Mouse (Mus musculus) lung, postnatal 0 days (tissue): ENCODE results near the gene Kcnrg. TPM values are rescaled to one million over a fixed set of nuclear protein-coding genes. Genes with fewer than 3 reads are reported as not detected.
"Not testable (repeated sequence)": the region's sequence is repeated elsewhere in the genome, so short reads cannot be mapped to it uniquely, and the experiment has no call there.

Source experiments
- ATAC-seq: fragments of 200-750 bp; cut with Nextera tagmentation; 2 replicates; pipeline ENCODE4 v1.8.0; 2017; ENCODE audit warnings: moderate library complexity
- DNase-seq: peaks from one replicate; pipeline ENCODE4 v3.0.0-alpha.2; 2016; ENCODE audit warnings: low spot score
- H3K27ac ChIP-seq: fragments of 300-500 bp; sonication (generic); 2 replicates; pipeline ENCODE4 v1.5.1; 2014; ENCODE audit warnings: antibody characterized with exemption, mild to moderate bottlenecking, low read length, mixed read lengths
- H3K27me3 ChIP-seq: fragments of 300-500 bp; sonication (generic); replicated peaks from 2 replicates; pipeline ENCODE4 v1.6.1; 2014; ENCODE audit warnings: low read length, mixed read lengths; ENCODE audit not compliant: insufficient read depth
- H3K36me3 ChIP-seq: fragments of 300-500 bp; sonication (generic); 2 replicates; pipeline ENCODE4 v1.6.1; 2014; ENCODE audit warnings: low read length, mixed read lengths; ENCODE audit not compliant: insufficient read depth
- H3K4me1 ChIP-seq: fragments of 300-500 bp; sonication (generic); 2 replicates; pipeline ENCODE4 v1.6.1; 2014; ENCODE audit warnings: antibody characterized with exemption, low read depth, low read length, mixed read lengths; ENCODE audit not compliant: insufficient read depth
- H3K4me2 ChIP-seq: fragments of 300-500 bp; sonication (generic); replicated peaks from 2 replicates; pipeline ENCODE4 v1.6.1; 2014; ENCODE audit warnings: low read depth, mild to moderate bottlenecking, low read length, moderate library complexity, mixed read lengths
- H3K4me3 ChIP-seq: fragments of 300-500 bp; sonication (generic); 2 replicates; pipeline ENCODE4 v1.5.1; 2014; ENCODE audit warnings: low read depth, low read length
- H3K9ac ChIP-seq: fragments of 300-500 bp; sonication (generic); replicated peaks from 2 replicates; pipeline ENCODE4 v1.6.1; 2014; ENCODE audit warnings: low read depth, mild to moderate bottlenecking
- H3K9me3 ChIP-seq: fragments of 300-500 bp; sonication (generic); 2 replicates; pipeline ENCODE4 v1.6.1; 2016; ENCODE audit warnings: low read length, mixed read lengths
- CTCF ChIP-seq: IDR thresholded peaks from 2 replicates; pipeline ENCODE4 v1.5.1; 2016; ENCODE audit warnings: antibody characterized with exemption, mild to moderate bottlenecking
- EP300 ChIP-seq: IDR thresholded peaks from 2 replicates; pipeline ENCODE4 v1.6.1; 2016; ENCODE audit warnings: antibody characterized with exemption, mild to moderate bottlenecking, control low read depth
- WGBS: fragments of 180-500 bp; shearing (Covaris S2); extraction: QIAGEN DNeasy Blood & Tissue Kit; methylation state at CpG from one replicate; pipeline ENCODE4 v1.1.7; 2014; 5-methylcytosine and 5-hydroxymethylcytosine counted together
- polyA plus RNA-seq: library from polyadenylated mRNA; unstranded; fragments of >200 nt; fragmentation: Nextera tagmentation; extraction: Ambion mirVana; gene quantifications from 2 replicates; pipeline ENCODE4 v1.2.1, GENCODE M21; 2015

Kcnrg gene
- polyA plus RNA-seq, 1 experiment from 2014 or later: 7.6 TPM

DNA sequence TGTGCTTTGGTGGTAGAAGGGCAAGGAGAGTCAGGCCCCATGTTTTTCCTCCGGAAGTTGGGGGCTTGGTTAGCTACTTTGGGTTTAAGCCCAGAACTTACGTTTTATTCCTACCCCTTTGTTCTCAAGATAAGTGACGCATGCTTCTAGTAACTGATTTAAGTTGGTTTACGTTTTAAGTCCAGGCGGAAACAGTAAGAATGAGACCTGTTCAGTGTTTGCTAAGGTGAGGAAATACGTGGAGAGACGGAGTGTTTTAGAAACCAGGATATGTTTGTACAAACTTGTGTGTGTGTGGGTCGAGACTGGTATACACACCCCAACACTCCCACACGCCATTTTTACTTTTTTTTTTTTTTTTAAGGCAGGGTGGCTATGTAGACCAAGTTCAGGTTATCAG is 5.9 kb upstream of the Kcnrg start:
- peaks cover 8% of the 10 kb centered on the region; the same call in 1 of the 2 replicates for H3K4me1 ChIP-seq
- H3K4me2 ChIP-seq: 0 out of 2 replicates have a peak overlapping the region, but pooled peaks have one; percentile 66
- H3K27ac ChIP-seq: peak overlapping the region; percentile 27; the same call in 1 of the 2 replicates
- H3K9me3 ChIP-seq: no peaks in the 10 kb centered on the region
- no peak overlapping the region for H3K4me3 ChIP-seq
- WGBS: 49% methylated on average over 9 of the region's 9 CpGs
- H3K36me3 ChIP-seq: no peaks in the 10 kb centered on the region
- no peaks in the 10 kb centered on the region for H3K27me3 ChIP-seq
- ATAC-seq: peak; percentile 58
- TF ChIP-seq CTCF (no peak), EP300 (peak; percentile 20; the same call in 1 of the 2 replicates)
- peak; percentile 76 for DNase-seq
- no peak overlapping the region for H3K9ac ChIP-seq

DNA sequence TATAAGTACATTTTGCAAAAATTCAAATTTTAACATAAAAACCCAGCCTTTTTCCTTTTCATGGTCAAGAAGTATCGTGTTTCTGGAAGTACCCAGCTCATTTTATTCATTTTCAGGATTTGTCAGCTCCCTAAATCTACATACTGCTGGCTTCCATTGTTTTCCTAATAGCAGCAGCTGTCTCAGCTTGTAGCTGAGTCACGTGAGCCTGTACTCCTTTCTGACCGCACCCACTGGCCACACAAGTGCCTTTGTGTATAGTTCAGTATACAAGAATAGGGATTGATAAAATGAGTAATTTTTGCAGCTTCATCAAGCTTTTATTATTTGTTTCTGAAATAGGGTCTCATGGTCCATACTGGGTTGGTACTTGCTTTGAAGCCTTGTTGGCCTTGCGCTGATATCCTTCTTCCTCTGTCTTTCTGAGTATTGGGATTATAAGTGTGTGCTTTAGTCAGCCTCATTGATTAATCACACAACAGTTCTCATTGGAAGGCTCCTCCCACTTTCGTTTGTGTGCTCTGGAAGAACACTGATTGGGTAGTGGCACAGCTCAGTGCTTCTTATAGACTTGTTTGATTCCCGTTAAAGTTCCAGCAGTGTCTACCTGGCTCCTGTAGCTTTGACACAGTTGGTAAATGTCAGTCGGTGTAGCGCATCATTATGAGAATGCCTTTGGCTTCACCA is 4.0 kb upstream of the Kcnrg start:
- Histone ChIP-seq H3K4me3 (no peak overlapping the region), H3K4me2 (no peak overlapping the region), H3K27ac (no peak overlapping the region), H3K9ac (no peak overlapping the region), H3K9me3 (no peaks in the 10 kb centered on the region), H3K36me3 (no peaks in the 10 kb centered on the region), H3K27me3 (no peaks in the 10 kb centered on the region), H3K4me1 (peaks cover 8% of the 10 kb centered on the region; the same call in 1 of the 2 replicates)
- TF ChIP-seq EP300 (no peak), CTCF (no peak)
- DNase-seq (peak; percentile 25), ATAC-seq (no peak)
- 80% methylated on average over 8 of the region's 8 CpGs for WGBS

DNA sequence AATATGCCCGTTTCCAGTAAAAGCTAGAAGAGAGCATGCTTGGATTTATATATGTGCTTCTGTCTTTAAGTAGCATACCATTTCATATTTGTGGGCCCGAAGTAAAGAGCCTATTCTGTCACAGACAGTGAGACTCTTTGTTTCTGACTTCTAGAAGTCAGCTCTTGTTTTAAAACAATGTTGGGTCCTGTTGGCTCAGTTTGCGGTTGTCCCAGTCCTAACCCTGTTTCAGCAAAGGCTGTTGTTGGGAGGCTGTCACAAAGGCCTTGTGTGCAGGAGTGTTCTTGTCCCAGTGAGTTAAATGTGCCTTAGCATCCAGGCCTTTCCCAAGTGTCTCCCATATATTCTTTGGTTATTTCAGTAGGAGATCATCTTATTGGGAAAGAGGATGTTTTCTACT is 3.2 kb upstream of the Kcnrg start:
- Histone ChIP-seq H3K9me3 (no peaks in the 10 kb centered on the region), H3K27me3 (no peaks in the 10 kb centered on the region), H3K4me2 (no peak overlapping the region), H3K4me1 (peaks cover 8% of the 10 kb centered on the region; the same call in 1 of the 2 replicates), H3K36me3 (no peaks in the 10 kb centered on the region), H3K9ac (no peak overlapping the region), H3K27ac (no peak overlapping the region), H3K4me3 (no peak overlapping the region)
- ATAC-seq (no peak), DNase-seq (no peak)
- 77% methylated on average over 3 of the region's 3 CpGs for WGBS
- TF ChIP-seq CTCF: no peak
- TF ChIP-seq EP300: no peak

DNA sequence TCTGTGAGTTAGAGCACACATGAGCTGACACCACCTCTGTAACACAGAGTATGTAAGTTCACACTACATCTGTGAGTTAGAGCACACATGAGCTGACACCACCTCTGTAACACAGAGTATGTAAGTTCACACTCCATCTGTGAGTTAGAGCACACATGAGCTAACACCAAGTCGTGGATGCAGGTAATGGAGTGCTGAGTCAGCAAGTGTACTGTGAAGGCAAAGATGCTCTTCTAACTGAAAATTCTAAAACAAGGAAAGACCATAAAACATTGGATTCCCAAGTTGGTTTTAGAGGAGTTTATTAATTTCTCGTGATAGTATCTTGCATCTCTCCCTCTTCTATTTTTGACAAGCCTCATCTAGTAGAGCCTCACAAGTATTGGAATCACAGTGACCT is 1.2 kb upstream of the Kcnrg start:
- not testable (repeated sequence) for H3K4me1 ChIP-seq, H3K27me3 ChIP-seq, H3K9ac ChIP-seq, H3K4me3 ChIP-seq, H3K9me3 ChIP-seq, H3K4me2 ChIP-seq, ATAC-seq, H3K36me3 ChIP-seq, DNase-seq, H3K27ac ChIP-seq
- WGBS: 85% methylated on average over 2 of the region's 2 CpGs

DNA sequence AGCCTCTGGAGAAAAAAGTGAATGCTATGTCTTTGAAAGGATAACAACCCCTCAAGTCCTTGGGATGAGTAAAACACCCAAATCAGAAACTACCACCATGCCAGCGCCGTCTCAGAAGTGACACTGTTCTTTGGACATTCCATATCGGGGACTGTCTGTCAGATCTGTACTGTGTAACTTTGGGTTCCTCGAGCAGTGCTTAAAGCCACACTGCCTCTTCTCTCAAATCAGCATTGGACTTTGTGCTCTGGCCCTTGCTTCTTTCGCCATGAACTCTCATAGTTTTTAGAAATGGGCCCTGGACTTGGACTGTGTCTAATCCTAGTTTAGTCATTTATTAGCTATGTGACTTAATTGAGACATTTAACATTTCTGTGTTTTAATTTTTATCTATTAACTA is 4.5 kb downstream of the Kcnrg start:
- Histone ChIP-seq H3K9ac (no peak overlapping the region), H3K9me3 (no peaks in the 10 kb centered on the region), H3K4me1 (no peaks in the 10 kb centered on the region), H3K4me2 (no peak overlapping the region), H3K27ac (no peak overlapping the region), H3K27me3 (no peaks in the 10 kb centered on the region), H3K36me3 (no peaks in the 10 kb centered on the region), H3K4me3 (no peak overlapping the region)
- DNase-seq (no peak), ATAC-seq (no peak)
- no peak for TF ChIP-seq CTCF
- TF ChIP-seq EP300: no peak
- 95% methylated on average over 5 of the region's 5 CpGs for WGBS

DNA sequence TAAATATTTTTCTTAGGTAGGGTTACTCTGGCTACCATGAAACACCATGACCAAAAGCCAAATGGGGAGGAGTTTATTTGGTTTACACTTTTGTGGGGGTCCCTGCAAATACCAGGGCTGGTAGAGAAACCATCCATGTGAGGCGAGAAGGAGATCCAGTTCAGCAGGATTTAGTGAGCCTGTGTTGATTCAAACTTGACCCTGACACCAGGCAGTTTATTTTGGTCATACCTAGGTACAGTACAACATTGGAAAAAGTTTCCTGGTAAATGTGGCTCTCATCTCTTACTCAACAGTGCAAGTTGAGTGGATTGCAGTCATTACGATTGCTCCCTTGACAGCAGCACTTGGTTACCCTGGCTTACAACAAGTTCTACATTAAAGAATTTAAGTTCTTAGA is 6.1 kb downstream of the Kcnrg start:
- H3K9ac ChIP-seq: no peak overlapping the region
- TF ChIP-seq EP300: peak; percentile 86
- TF ChIP-seq CTCF: no peak
- no peaks in the 10 kb centered on the region for H3K27me3 ChIP-seq
- H3K4me1 ChIP-seq: no peaks in the 10 kb centered on the region
- DNase-seq (peak; percentile 86), ATAC-seq (peak; percentile 93)
- no peaks in the 10 kb centered on the region for H3K36me3 ChIP-seq
- WGBS: 57% methylated on average over 2 of the region's 2 CpGs
- no peaks in the 10 kb centered on the region for H3K9me3 ChIP-seq
- no peak overlapping the region for H3K4me2 ChIP-seq
- peak overlapping the region; percentile 22; the same call in 1 of the 2 replicates for H3K27ac ChIP-seq
- no peak overlapping the region for H3K4me3 ChIP-seq

DNA sequence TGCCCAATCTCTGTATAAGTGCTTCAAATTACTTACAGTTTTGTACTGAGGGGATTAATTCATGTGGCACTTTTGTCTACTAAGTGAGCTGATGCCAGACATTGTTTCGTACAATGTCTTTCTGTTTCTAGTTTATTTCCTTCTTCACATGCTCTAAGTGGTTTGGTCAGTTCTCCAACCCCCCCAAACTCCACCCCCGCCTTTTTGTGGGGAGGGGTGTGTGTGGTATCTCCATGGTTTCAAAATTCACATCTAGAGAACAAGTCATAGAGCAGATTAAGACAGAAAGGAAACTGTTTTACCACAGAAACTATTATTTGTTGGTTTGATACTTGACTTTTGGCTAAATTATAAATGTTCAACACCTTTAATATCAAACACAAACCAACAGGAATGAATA is 13.1 kb downstream of the Kcnrg start:
- no peak overlapping the region for H3K4me2 ChIP-seq
- 73% methylated on average over 2 of the region's 2 CpGs for WGBS
- DNase-seq (no peak), ATAC-seq (no peak)
- no peaks in the 10 kb centered on the region for H3K4me1 ChIP-seq
- no peak overlapping the region for H3K27ac ChIP-seq
- H3K4me3 ChIP-seq: no peak overlapping the region
- TF ChIP-seq EP300: no peak
- no peak overlapping the region for H3K9ac ChIP-seq
- H3K36me3 ChIP-seq: no peaks in the 10 kb centered on the region
- H3K27me3 ChIP-seq: no peaks in the 10 kb centered on the region
- H3K9me3 ChIP-seq: no peaks in the 10 kb centered on the region
